Mouse (Mus musculus): ENCODE measurements at regions not wholly inside any gene's neighbourhood (a gene's known extent, or its start where the extent isn't known, plus 50 kb on each side); places are given as distances from the start of the nearest gene placed in this dataset.

DNA sequence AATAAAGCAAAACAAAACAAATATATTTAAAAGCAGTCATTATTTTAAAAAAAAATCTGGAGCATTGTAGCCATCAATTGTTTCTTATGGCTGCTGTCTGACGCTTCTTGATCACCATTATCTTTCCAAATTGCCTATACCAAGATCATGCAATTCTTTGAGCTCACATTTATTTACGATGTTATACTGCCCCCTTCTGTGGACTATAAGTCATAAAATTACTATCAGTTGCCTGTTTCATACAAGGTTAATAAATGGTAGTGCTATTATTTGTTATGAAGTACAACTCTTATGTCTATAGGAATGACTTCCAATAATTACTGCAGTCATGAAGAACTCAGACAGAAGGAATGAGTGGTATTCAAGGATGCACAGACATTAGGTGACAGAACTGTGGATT is 57.3 kb upstream of the Eda2r start:
- no peak for DNase-seq (ENCODE audit: low read depth in 1 of 2, low spot score in 2 of 2)
- Histone ChIP-seq H3K27ac (ENCODE audit: insufficient read depth, low read length) (no peak overlapping the region), H3K4me1 (ENCODE audit: control insufficient read depth, insufficient read depth, insufficient read length) (no peaks in the 10 kb centered on the region), H3K27me3 (ENCODE audit: control insufficient read depth, insufficient read depth, low read length) (no peaks in the 10 kb centered on the region), H3K4me3 (ENCODE audit: extremely low read depth, insufficient read depth, insufficient read length) (no peak overlapping the region), H3K36me3 (ENCODE audit: control insufficient read depth, insufficient read depth, low read length) (no peaks in the 10 kb centered on the region)
- TF ChIP-seq CTCF (IDR thresholded peaks at IDR 0.05; ENCODE audit: extremely low read depth, insufficient read depth, insufficient read length, insufficient replicate concordance) (no peak), POLR2A (IDR thresholded peaks at IDR 0.05; ENCODE audit: low read depth, low read length) (no peak)
- WGBS, result 44% methylated on average over 2 of the region's 2 CpGs

DNA sequence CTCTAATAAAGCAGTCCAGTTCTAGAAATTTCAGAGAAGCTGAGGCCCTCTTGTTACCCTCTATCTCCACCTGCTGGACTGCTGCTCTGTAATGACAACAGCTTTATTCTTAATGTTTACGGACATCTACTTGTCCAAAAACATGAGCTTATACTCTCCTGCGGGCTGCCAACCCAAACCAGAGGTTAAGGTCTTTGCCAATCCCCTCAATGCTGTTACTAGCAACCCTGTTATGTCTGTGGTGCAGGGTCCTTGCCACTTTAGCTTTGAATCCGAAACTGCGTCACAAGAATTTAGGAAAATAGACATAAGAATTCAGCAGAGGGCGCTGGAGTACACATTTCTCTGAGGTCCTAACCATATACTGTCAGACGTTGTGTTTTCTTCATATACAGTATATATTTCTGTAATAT is 54.4 kb upstream of the Eda2r start:
- no peaks in the 10 kb centered on the region for H3K27me3 ChIP-seq (ENCODE audit: control insufficient read depth, insufficient read depth, low read length)
- DNase-seq (ENCODE audit: low read depth in 1 of 2, low spot score in 2 of 2), result peak in 1 of 2 experiments; percentile 3
- peak overlapping the region; percentile 39 for H3K4me3 ChIP-seq (ENCODE audit: extremely low read depth, insufficient read depth, insufficient read length)
- 15% methylated on average over 6 of the region's 6 CpGs for WGBS
- no peaks in the 10 kb centered on the region for H3K4me1 ChIP-seq (ENCODE audit: control insufficient read depth, insufficient read depth, insufficient read length)
- no peaks in the 10 kb centered on the region for H3K36me3 ChIP-seq (ENCODE audit: control insufficient read depth, insufficient read depth, low read length)
- TF ChIP-seq CTCF (IDR thresholded peaks at IDR 0.05; ENCODE audit: extremely low read depth, insufficient read depth, insufficient read length, insufficient replicate concordance) (no peak), POLR2A (IDR thresholded peaks at IDR 0.05; ENCODE audit: low read depth, low read length) (no peak)
- no peak overlapping the region for H3K27ac ChIP-seq (ENCODE audit: insufficient read depth, low read length)
